Mouse (Mus musculus): ENCODE results near the gene Fgd2. TPM values are rescaled to one million over a fixed set of nuclear protein-coding genes. Genes with fewer than 3 reads are reported as not detected.

Gene Fgd2
- polyA plus RNA-seq, 1 experiment from 2014 or later = 10.5 TPM

- no peak overlapping the region for H3K4me2 ChIP-seq (ENCODE audit: low read depth, low read length)
Measured at GRCm38 (mm10) chr17:29365105-29365621, 4.4 kb downstream of the Fgd2 start.

GRCm38 (mm10) chr17:29368726-29369125 lies 8.0 kb downstream of the Fgd2 start:
- H3K27ac ChIP-seq (replicated peaks; ENCODE audit: low read depth, low read length) = no peak overlapping the region
- no peaks in the 10 kb centered on the region for H3K27me3 ChIP-seq (replicated peaks; ENCODE audit: control insufficient read depth, insufficient read depth, low read length)
- H3K36me3 ChIP-seq (ENCODE audit: control insufficient read depth, insufficient read depth, low read length) = no peaks in the 10 kb centered on the region
- DNase-seq (ENCODE audit: low spot score) = peak; percentile 77
- WGBS = 16% methylated on average over 6 of the region's 7 CpGs
- peak overlapping the region; percentile 40; the same call in 1 of the 2 replicates for H3K4me2 ChIP-seq (ENCODE audit: low read depth, low read length)
- no peaks in the 10 kb centered on the region for H3K9me3 ChIP-seq (ENCODE audit: control insufficient read depth, low read length)
- peak; percentile 77 for ATAC-seq (ENCODE audit: low read depth)
- peak overlapping the region; percentile 17; the same call in 1 of the 2 replicates for H3K4me3 ChIP-seq (ENCODE audit: low read depth, low read length)
- no peaks in the 10 kb centered on the region for H3K4me1 ChIP-seq (ENCODE audit: control insufficient read depth, insufficient read depth, low read length)
- peak overlapping the region; percentile 40 for H3K9ac ChIP-seq (ENCODE audit: low read depth, low read length)

More at GRCm38 (mm10) chr17:29365105-29365621, 4.4 kb downstream of the Fgd2 start:
- H3K9ac ChIP-seq (ENCODE audit: low read depth, low read length) = no peak overlapping the region
- no peaks in the 10 kb centered on the region for H3K9me3 ChIP-seq (ENCODE audit: control insufficient read depth, low read length)
- DNase-seq (ENCODE audit: low spot score) = no peak
- no peak overlapping the region for H3K4me3 ChIP-seq (ENCODE audit: low read depth, low read length)
- ATAC-seq (ENCODE audit: low read depth) = no peak
- H3K4me1 ChIP-seq (ENCODE audit: control insufficient read depth, insufficient read depth, low read length) = no peaks in the 10 kb centered on the region
- no peak overlapping the region for H3K27ac ChIP-seq (replicated peaks; ENCODE audit: low read depth, low read length)
- 85% methylated on average over 13 of the region's 13 CpGs for WGBS
- H3K36me3 ChIP-seq (ENCODE audit: control insufficient read depth, insufficient read depth, low read length) = no peaks in the 10 kb centered on the region
- no peaks in the 10 kb centered on the region for H3K27me3 ChIP-seq (replicated peaks; ENCODE audit: control insufficient read depth, insufficient read depth, low read length)

- H3K9me3 ChIP-seq (ENCODE audit: control insufficient read depth, low read length) = no peaks in the 10 kb centered on the region
- H3K27me3 ChIP-seq (replicated peaks; ENCODE audit: control insufficient read depth, insufficient read depth, low read length) = no peaks in the 10 kb centered on the region
- 7% methylated on average over 5 of the region's 5 CpGs for WGBS
- no peaks in the 10 kb centered on the region for H3K4me1 ChIP-seq (ENCODE audit: control insufficient read depth, insufficient read depth, low read length)
- no peak overlapping the region for H3K27ac ChIP-seq (replicated peaks; ENCODE audit: low read depth, low read length)
- DNase-seq (ENCODE audit: low spot score) (peak; percentile 93), ATAC-seq (ENCODE audit: low read depth) (peak; percentile 24; the same call in 1 of the 2 replicates)
- no peak overlapping the region for H3K9ac ChIP-seq (ENCODE audit: low read depth, low read length)
- no peaks in the 10 kb centered on the region for H3K36me3 ChIP-seq (ENCODE audit: control insufficient read depth, insufficient read depth, low read length)
- no peak overlapping the region for H3K4me3 ChIP-seq (ENCODE audit: low read depth, low read length)
- H3K4me2 ChIP-seq (ENCODE audit: low read depth, low read length) = no peak overlapping the region
Measured at GRCm38 (mm10) chr17:29370984-29371723, 10.4 kb downstream of the Fgd2 start.

- 82% methylated on average over 10 of the region's 10 CpGs for WGBS
- no peak overlapping the region for H3K4me2 ChIP-seq (ENCODE audit: low read depth, low read length)
- H3K4me3 ChIP-seq (ENCODE audit: low read depth, low read length) = no peak overlapping the region
- H3K27me3 ChIP-seq (replicated peaks; ENCODE audit: control insufficient read depth, insufficient read depth, low read length) = no peaks in the 10 kb centered on the region
- H3K9ac ChIP-seq (ENCODE audit: low read depth, low read length) = no peak overlapping the region
- H3K4me1 ChIP-seq (ENCODE audit: control insufficient read depth, insufficient read depth, low read length) = no peaks in the 10 kb centered on the region
- H3K36me3 ChIP-seq (ENCODE audit: control insufficient read depth, insufficient read depth, low read length) = no peaks in the 10 kb centered on the region
- no peak overlapping the region for H3K27ac ChIP-seq (replicated peaks; ENCODE audit: low read depth, low read length)
- no peak for ATAC-seq (ENCODE audit: low read depth)
- DNase-seq (ENCODE audit: low spot score) = no peak
- no peaks in the 10 kb centered on the region for H3K9me3 ChIP-seq (ENCODE audit: control insufficient read depth, low read length)
Measured at GRCm38 (mm10) chr17:29375871-29376270, 15.2 kb downstream of the Fgd2 start.

GRCm38 (mm10) chr17:29378056-29378455 lies 17.3 kb downstream of the Fgd2 start:
- ATAC-seq (ENCODE audit: low read depth) = no peak
- Histone ChIP-seq H3K27me3 (replicated peaks; ENCODE audit: control insufficient read depth, insufficient read depth, low read length) (no peaks in the 10 kb centered on the region), H3K4me3 (ENCODE audit: low read depth, low read length) (no peak overlapping the region), H3K27ac (replicated peaks; ENCODE audit: low read depth, low read length) (no peak overlapping the region), H3K9ac (ENCODE audit: low read depth, low read length) (no peak overlapping the region), H3K9me3 (ENCODE audit: control insufficient read depth, low read length) (no peaks in the 10 kb centered on the region), H3K4me1 (ENCODE audit: control insufficient read depth, insufficient read depth, low read length) (no peaks in the 10 kb centered on the region), H3K4me2 (ENCODE audit: low read depth, low read length) (no peak overlapping the region), H3K36me3 (ENCODE audit: control insufficient read depth, insufficient read depth, low read length) (no peaks in the 10 kb centered on the region)
- DNase-seq (ENCODE audit: low spot score) = no peak
- 62% methylated on average over 8 of the region's 8 CpGs for WGBS

- Histone ChIP-seq H3K9ac (ENCODE audit: low read depth, low read length) (no peak overlapping the region), H3K27ac (replicated peaks; ENCODE audit: low read depth, low read length) (no peak overlapping the region), H3K4me2 (ENCODE audit: low read depth, low read length) (no peak overlapping the region), H3K36me3 (ENCODE audit: control insufficient read depth, insufficient read depth, low read length) (no peaks in the 10 kb centered on the region), H3K4me3 (ENCODE audit: low read depth, low read length) (no peak overlapping the region), H3K27me3 (replicated peaks; ENCODE audit: control insufficient read depth, insufficient read depth, low read length) (no peaks in the 10 kb centered on the region), H3K4me1 (ENCODE audit: control insufficient read depth, insufficient read depth, low read length) (no peaks in the 10 kb centered on the region), H3K9me3 (ENCODE audit: control insufficient read depth, low read length) (no peaks in the 10 kb centered on the region)
- ATAC-seq (ENCODE audit: low read depth) (no peak), DNase-seq (ENCODE audit: low spot score) (no peak)
- 83% methylated on average over 4 of the region's 4 CpGs for WGBS
Measured at GRCm38 (mm10) chr17:29380241-29380640, 19.5 kb downstream of the Fgd2 start.

GRCm38 (mm10) chr17:29381472-29381871 lies 20.8 kb downstream of the Fgd2 start:
- Histone ChIP-seq H3K4me1 (ENCODE audit: control insufficient read depth, insufficient read depth, low read length) (no peaks in the 10 kb centered on the region), H3K27me3 (replicated peaks; ENCODE audit: control insufficient read depth, insufficient read depth, low read length) (no peaks in the 10 kb centered on the region), H3K9me3 (ENCODE audit: control insufficient read depth, low read length) (no peaks in the 10 kb centered on the region), H3K36me3 (ENCODE audit: control insufficient read depth, insufficient read depth, low read length) (no peaks in the 10 kb centered on the region), H3K27ac (replicated peaks; ENCODE audit: low read depth, low read length) (no peak overlapping the region), H3K9ac (ENCODE audit: low read depth, low read length) (no peak overlapping the region), H3K4me2 (ENCODE audit: low read depth, low read length) (no peak overlapping the region), H3K4me3 (ENCODE audit: low read depth, low read length) (no peak overlapping the region)
- ATAC-seq (ENCODE audit: low read depth) (peak; percentile 85), DNase-seq (ENCODE audit: low spot score) (peak; percentile 83)
- WGBS = 22% methylated on average over 7 of the region's 7 CpGs

GRCm38 (mm10) chr17:29382417-29382816 lies 21.7 kb downstream of the Fgd2 start:
- no peak for DNase-seq (ENCODE audit: low spot score)
- WGBS = 50% methylated on average over 11 of the region's 11 CpGs

GRCm38 (mm10) chr17:29383923-29384322 lies 23.2 kb downstream of the Fgd2 start:
- Histone ChIP-seq H3K27ac (replicated peaks; ENCODE audit: low read depth, low read length) (no peak overlapping the region), H3K9me3 (ENCODE audit: control insufficient read depth, low read length) (no peaks in the 10 kb centered on the region), H3K4me2 (ENCODE audit: low read depth, low read length) (no peak overlapping the region), H3K9ac (ENCODE audit: low read depth, low read length) (no peak overlapping the region), H3K4me1 (ENCODE audit: control insufficient read depth, insufficient read depth, low read length) (no peaks in the 10 kb centered on the region), H3K36me3 (ENCODE audit: control insufficient read depth, insufficient read depth, low read length) (no peaks in the 10 kb centered on the region), H3K27me3 (replicated peaks; ENCODE audit: control insufficient read depth, insufficient read depth, low read length) (no peaks in the 10 kb centered on the region), H3K4me3 (ENCODE audit: low read depth, low read length) (no peak overlapping the region)
- DNase-seq (ENCODE audit: low spot score) (no peak), ATAC-seq (ENCODE audit: low read depth) (no peak)
- WGBS = 77% methylated on average over 9 of the region's 9 CpGs

More at GRCm38 (mm10) chr17:29382417-29382816, 21.7 kb downstream of the Fgd2 start:
- Histone ChIP-seq H3K9me3 (ENCODE audit: control insufficient read depth, low read length) (no peaks in the 10 kb centered on the region), H3K27ac (replicated peaks; ENCODE audit: low read depth, low read length) (no peak overlapping the region), H3K4me3 (ENCODE audit: low read depth, low read length) (no peak overlapping the region), H3K27me3 (replicated peaks; ENCODE audit: control insufficient read depth, insufficient read depth, low read length) (no peaks in the 10 kb centered on the region), H3K36me3 (ENCODE audit: control insufficient read depth, insufficient read depth, low read length) (no peaks in the 10 kb centered on the region), H3K9ac (ENCODE audit: low read depth, low read length) (no peak overlapping the region), H3K4me2 (ENCODE audit: low read depth, low read length) (no peak overlapping the region), H3K4me1 (ENCODE audit: control insufficient read depth, insufficient read depth, low read length) (no peaks in the 10 kb centered on the region)
- no peak for ATAC-seq (ENCODE audit: low read depth)

All from embryonic facial prominence, embryonic 14.5 days (tissue).